Mouse (Mus musculus): Measurements from ENCODE around the gene Bcl2l12. TPM values are rescaled to one million over a fixed set of nuclear protein-coding genes. Genes with fewer than 3 reads are reported as not detected.

Gene Bcl2l12
- polyA plus RNA-seq, 1 experiment = 18.1 TPM

GRCm38 (mm10) chr7:45029995-45030394 lies 31.5 kb upstream of the Bcl2l12 start:
- Histone ChIP-seq H3K4me3 (ENCODE audit: insufficient read depth, poor library complexity, severe bottlenecking) (no peak overlapping the region), H3K36me3 (ENCODE audit: control insufficient read depth, insufficient read depth) (peaks cover 44% of the 10 kb centered on the region), H3K79me2 (ENCODE audit: control insufficient read depth, insufficient read depth) (no peaks in the 10 kb centered on the region), H3ac (ENCODE audit: control insufficient read depth, insufficient read length, low read depth) (no peak overlapping the region), H3K27me3 (ENCODE audit: control insufficient read depth, insufficient read depth, insufficient read length) (no peaks in the 10 kb centered on the region), H3K79me3 (ENCODE audit: low read depth) (no peaks in the 10 kb centered on the region)
- TF ChIP-seq CEBPB (IDR thresholded peaks at IDR 0.05; ENCODE audit: low read depth) (no peak), MYOG (IDR thresholded peaks at IDR 0.05; ENCODE audit: control insufficient read depth, extremely low read depth, insufficient read length) (no peak), FOSL1 (IDR thresholded peaks at IDR 0.05; ENCODE audit: insufficient read depth, low read length, poor library complexity, severe bottlenecking) (no peak), USF1 (IDR thresholded peaks at IDR 0.05; ENCODE audit: low read depth) (no peak), MAX (IDR thresholded peaks at IDR 0.05) (no peak), MYOD1 (IDR thresholded peaks at IDR 0.05; ENCODE audit: control insufficient read depth, insufficient read length, low read depth) (no peak), CTCF (IDR thresholded peaks at IDR 0.05; ENCODE audit: control insufficient read depth, insufficient read depth, insufficient read length) (no peak)

GRCm38 (mm10) chr7:45028351-45028750 lies 29.8 kb upstream of the Bcl2l12 start:
- TF ChIP-seq MYOD1 (IDR thresholded peaks at IDR 0.05; ENCODE audit: control insufficient read depth, insufficient read length, low read depth) = no peak
- no peak overlapping the region for H3ac ChIP-seq (ENCODE audit: control insufficient read depth, insufficient read length, low read depth)
- no peaks in the 10 kb centered on the region for H3K27me3 ChIP-seq (ENCODE audit: control insufficient read depth, insufficient read depth, insufficient read length)
- H3K79me2 ChIP-seq (ENCODE audit: control insufficient read depth, insufficient read depth) = no peaks in the 10 kb centered on the region
- no peak overlapping the region for H3K4me3 ChIP-seq (ENCODE audit: insufficient read depth, poor library complexity, severe bottlenecking)
- no peaks in the 10 kb centered on the region for H3K79me3 ChIP-seq (ENCODE audit: low read depth)
- H3K36me3 ChIP-seq (ENCODE audit: control insufficient read depth, insufficient read depth) = peaks cover 27% of the 10 kb centered on the region

GRCm38 (mm10) chr7:45027761-45028160 lies 29.2 kb upstream of the Bcl2l12 start:
- Histone ChIP-seq H3ac (ENCODE audit: control insufficient read depth, insufficient read length, low read depth) (no peak overlapping the region), H3K27me3 (ENCODE audit: control insufficient read depth, insufficient read depth, insufficient read length) (no peaks in the 10 kb centered on the region), H3K79me3 (ENCODE audit: low read depth) (no peaks in the 10 kb centered on the region), H3K4me3 (ENCODE audit: insufficient read depth, poor library complexity, severe bottlenecking) (no peak overlapping the region), H3K79me2 (ENCODE audit: control insufficient read depth, insufficient read depth) (no peaks in the 10 kb centered on the region), H3K36me3 (ENCODE audit: control insufficient read depth, insufficient read depth) (peaks cover 22% of the 10 kb centered on the region)
- TF ChIP-seq USF1 (IDR thresholded peaks at IDR 0.05; ENCODE audit: low read depth) = no peak
- TF ChIP-seq MYOD1 (IDR thresholded peaks at IDR 0.05; ENCODE audit: control insufficient read depth, insufficient read length, low read depth) = no peak
- no peak for TF ChIP-seq MYOG (IDR thresholded peaks at IDR 0.05; ENCODE audit: control insufficient read depth, extremely low read depth, insufficient read length)
- TF ChIP-seq CTCF (IDR thresholded peaks at IDR 0.05; ENCODE audit: control insufficient read depth, insufficient read depth, insufficient read length) = no peak
- TF ChIP-seq FOSL1 (IDR thresholded peaks at IDR 0.05; ENCODE audit: insufficient read depth, low read length, poor library complexity, severe bottlenecking) = no peak
- no peak for TF ChIP-seq CEBPB (IDR thresholded peaks at IDR 0.05; ENCODE audit: low read depth)
- TF ChIP-seq MAX (IDR thresholded peaks at IDR 0.05) = no peak

- TF ChIP-seq CEBPB (IDR thresholded peaks at IDR 0.05; ENCODE audit: low read depth) (no peak), MAX (IDR thresholded peaks at IDR 0.05) (no peak), MYOD1 (IDR thresholded peaks at IDR 0.05; ENCODE audit: control insufficient read depth, insufficient read length, low read depth) (no peak), FOSL1 (IDR thresholded peaks at IDR 0.05; ENCODE audit: insufficient read depth, low read length, poor library complexity, severe bottlenecking) (no peak), MYOG (IDR thresholded peaks at IDR 0.05; ENCODE audit: control insufficient read depth, extremely low read depth, insufficient read length) (no peak), USF1 (IDR thresholded peaks at IDR 0.05; ENCODE audit: low read depth) (no peak), CTCF (IDR thresholded peaks at IDR 0.05; ENCODE audit: control insufficient read depth, insufficient read depth, insufficient read length) (no peak)
- no peaks in the 10 kb centered on the region for H3K79me2 ChIP-seq (ENCODE audit: control insufficient read depth, insufficient read depth)
- H3K4me3 ChIP-seq (ENCODE audit: insufficient read depth, poor library complexity, severe bottlenecking) = no peak overlapping the region
- no peaks in the 10 kb centered on the region for H3K27me3 ChIP-seq (ENCODE audit: control insufficient read depth, insufficient read depth, insufficient read length)
- peaks cover 13% of the 10 kb centered on the region for H3K36me3 ChIP-seq (ENCODE audit: control insufficient read depth, insufficient read depth)
- no peaks in the 10 kb centered on the region for H3K79me3 ChIP-seq (ENCODE audit: low read depth)
- no peak overlapping the region for H3ac ChIP-seq (ENCODE audit: control insufficient read depth, insufficient read length, low read depth)
Measured at GRCm38 (mm10) chr7:45026256-45026655, 27.7 kb upstream of the Bcl2l12 start.

DNA sequence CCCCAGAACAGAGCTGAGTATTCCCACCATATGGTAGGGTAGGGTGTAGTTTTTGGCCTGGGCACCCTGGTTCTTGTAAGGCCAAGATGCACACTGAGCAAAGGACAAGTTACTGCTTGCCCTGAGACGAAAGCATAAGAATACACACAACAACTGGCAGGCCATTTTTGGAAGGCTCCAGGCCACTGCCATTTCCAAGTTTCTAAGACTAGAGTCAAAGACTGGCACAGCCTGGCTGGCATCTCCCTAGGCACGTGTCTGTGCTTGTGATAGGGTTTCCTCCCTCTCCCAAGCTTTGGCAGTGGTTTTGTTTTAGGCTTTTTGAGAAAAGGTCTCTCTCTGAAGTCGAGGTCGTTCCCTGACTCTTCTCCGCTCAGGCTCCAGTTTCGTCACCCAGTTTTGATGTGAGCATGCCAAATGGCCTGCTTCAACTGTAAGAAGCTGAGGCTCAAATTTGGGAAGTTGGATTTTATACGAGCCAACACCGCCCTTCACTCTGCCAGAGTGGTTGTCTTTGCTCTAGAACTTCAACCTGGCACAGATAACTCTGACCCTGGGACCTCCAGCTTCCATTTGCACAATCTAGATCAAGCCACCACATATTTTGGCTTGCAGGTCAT lies 27.2 kb upstream of the Bcl2l12 start:
- Histone ChIP-seq H3ac (ENCODE audit: control insufficient read depth, insufficient read length, low read depth) (no peak overlapping the region), H3K36me3 (ENCODE audit: control insufficient read depth, insufficient read depth) (peaks cover 12% of the 10 kb centered on the region), H3K27me3 (ENCODE audit: control insufficient read depth, insufficient read depth, insufficient read length) (no peaks in the 10 kb centered on the region), H3K4me3 (ENCODE audit: insufficient read depth, poor library complexity, severe bottlenecking) (no peak overlapping the region), H3K79me3 (ENCODE audit: low read depth) (no peaks in the 10 kb centered on the region), H3K79me2 (ENCODE audit: control insufficient read depth, insufficient read depth) (no peaks in the 10 kb centered on the region)
- no peak for TF ChIP-seq CEBPB (IDR thresholded peaks at IDR 0.05; ENCODE audit: low read depth)
- no peak for TF ChIP-seq MYOG (IDR thresholded peaks at IDR 0.05; ENCODE audit: control insufficient read depth, extremely low read depth, insufficient read length)
- TF ChIP-seq USF1 (IDR thresholded peaks at IDR 0.05; ENCODE audit: low read depth) = no peak
- TF ChIP-seq MYOD1 (IDR thresholded peaks at IDR 0.05; ENCODE audit: control insufficient read depth, insufficient read length, low read depth) = no peak
- TF ChIP-seq CTCF (IDR thresholded peaks at IDR 0.05; ENCODE audit: control insufficient read depth, insufficient read depth, insufficient read length) = no peak
- TF ChIP-seq MAX (IDR thresholded peaks at IDR 0.05) = no peak
- TF ChIP-seq FOSL1 (IDR thresholded peaks at IDR 0.05; ENCODE audit: insufficient read depth, low read length, poor library complexity, severe bottlenecking) = no peak

All from C2C12 (cell line).